Mouse (Mus musculus): Measurements from ENCODE around the gene Cd69. TPM values are rescaled to one million over a fixed set of nuclear protein-coding genes. Genes with fewer than 3 reads are reported as not detected.

Cd69 gene
- polyA plus RNA-seq, 1 experiment, result 0.78 TPM

DNA sequence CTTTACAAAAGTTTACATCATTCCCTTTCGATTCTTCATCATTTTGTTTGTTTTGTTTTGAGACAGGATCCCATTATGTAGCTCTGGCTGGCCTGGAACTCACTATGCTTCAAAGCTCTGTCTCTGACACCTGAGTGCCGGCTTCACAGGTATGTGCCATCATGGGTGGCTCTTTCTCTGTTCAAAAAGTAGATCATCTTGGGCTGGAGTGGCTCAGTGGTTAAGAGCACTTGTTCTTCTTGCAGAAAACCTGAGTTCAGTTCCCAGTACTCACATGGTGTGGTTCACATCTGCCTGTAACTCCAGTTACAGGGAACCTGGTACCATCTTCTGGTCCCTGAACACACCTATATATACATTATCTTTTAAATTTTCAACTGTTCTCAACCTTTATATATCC, 50.2 kb downstream of the Cd69 start:
- no peak for DNase-seq
- WGBS, result 90% methylated on average over 2 of the region's 2 CpGs
- Histone ChIP-seq H3K27me3 (replicated peaks; ENCODE audit: control insufficient read depth, insufficient read depth, low read length) (no peaks in the 10 kb centered on the region), H3K4me3 (ENCODE audit: insufficient read depth, low read depth, low read length) (no peak overlapping the region), H3K36me3 (ENCODE audit: control insufficient read depth, insufficient read depth, low read length) (no peaks in the 10 kb centered on the region; the same call in 1 of the 2 replicates), H3K27ac (ENCODE audit: insufficient read depth, low read depth, low read length) (no peak overlapping the region), H3K4me1 (ENCODE audit: control insufficient read depth, insufficient read depth, low read length) (peaks cover 23% of the 10 kb centered on the region)
- TF ChIP-seq CTCF (conservative IDR thresholded peaks at IDR 0.05; ENCODE audit: insufficient read depth, insufficient read length, low read depth, low read length), result no peak
- no peak for TF ChIP-seq POLR2A (IDR thresholded peaks at IDR 0.05; ENCODE audit: low read depth, low read length)

DNA sequence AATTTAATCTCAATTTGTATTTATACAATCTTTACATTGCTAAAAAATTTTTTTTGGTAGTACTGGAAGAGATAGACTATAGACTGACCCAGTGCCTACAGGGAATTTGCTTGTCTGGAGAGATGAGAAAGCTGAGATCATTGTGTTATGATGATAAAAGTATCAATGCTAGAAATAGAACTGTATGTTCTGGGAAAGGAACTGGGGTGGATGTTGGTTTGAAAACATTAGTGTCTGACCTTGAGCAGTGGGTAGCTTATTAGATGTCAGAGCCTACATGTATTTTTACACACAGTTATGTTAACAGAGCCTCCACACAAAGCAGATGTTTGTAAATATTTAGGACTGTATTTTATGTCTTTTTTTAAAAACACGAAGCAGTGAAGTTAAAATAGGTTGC, 51.1 kb downstream of the Cd69 start:
- no peaks in the 10 kb centered on the region for H3K27me3 ChIP-seq (replicated peaks; ENCODE audit: control insufficient read depth, insufficient read depth, low read length)
- TF ChIP-seq CTCF (conservative IDR thresholded peaks at IDR 0.05; ENCODE audit: insufficient read depth, insufficient read length, low read depth, low read length) (no peak), POLR2A (IDR thresholded peaks at IDR 0.05; ENCODE audit: low read depth, low read length) (no peak)
- no peak overlapping the region for H3K4me3 ChIP-seq (ENCODE audit: insufficient read depth, low read depth, low read length)
- 69% methylated on average over 1 of the region's 1 CpGs for WGBS
- peaks cover 15% of the 10 kb centered on the region for H3K4me1 ChIP-seq (ENCODE audit: control insufficient read depth, insufficient read depth, low read length)
- H3K27ac ChIP-seq (ENCODE audit: insufficient read depth, low read depth, low read length), result no peak overlapping the region
- DNase-seq, result no peak
- no peaks in the 10 kb centered on the region; the same call in 1 of the 2 replicates for H3K36me3 ChIP-seq (ENCODE audit: control insufficient read depth, insufficient read depth, low read length)

DNA sequence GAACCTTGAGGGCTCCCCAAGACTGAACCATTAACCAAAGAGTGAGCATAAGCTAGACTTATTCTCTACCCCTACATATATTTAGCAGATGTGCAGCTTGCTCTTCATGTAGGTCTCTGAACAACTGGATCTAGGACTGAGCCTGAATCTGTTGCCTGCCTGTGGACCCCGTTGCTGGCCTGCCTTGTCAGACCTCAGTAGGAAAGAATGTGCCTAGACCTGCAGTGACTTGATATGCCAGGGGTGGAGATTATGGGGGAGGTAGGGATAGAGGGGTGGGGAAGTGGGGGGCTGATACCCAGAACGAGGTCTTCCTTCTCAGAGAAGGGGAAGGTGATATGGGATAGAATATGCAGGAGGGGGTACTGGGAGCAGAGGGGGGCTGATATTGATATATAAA, 51.6 kb downstream of the Cd69 start:
- no peaks in the 10 kb centered on the region for H3K27me3 ChIP-seq (replicated peaks; ENCODE audit: control insufficient read depth, insufficient read depth, low read length)
- DNase-seq, result no peak
- H3K4me3 ChIP-seq (ENCODE audit: insufficient read depth, low read depth, low read length), result no peak overlapping the region
- TF ChIP-seq CTCF (conservative IDR thresholded peaks at IDR 0.05; ENCODE audit: insufficient read depth, insufficient read length, low read depth, low read length) (no peak), POLR2A (IDR thresholded peaks at IDR 0.05; ENCODE audit: low read depth, low read length) (no peak)
- H3K27ac ChIP-seq (ENCODE audit: insufficient read depth, low read depth, low read length), result no peak overlapping the region
- peaks cover 12% of the 10 kb centered on the region for H3K4me1 ChIP-seq (ENCODE audit: control insufficient read depth, insufficient read depth, low read length)
- no peaks in the 10 kb centered on the region; the same call in 1 of the 2 replicates for H3K36me3 ChIP-seq (ENCODE audit: control insufficient read depth, insufficient read depth, low read length)
- 72% methylated on average over 2 of the region's 2 CpGs for WGBS

DNA sequence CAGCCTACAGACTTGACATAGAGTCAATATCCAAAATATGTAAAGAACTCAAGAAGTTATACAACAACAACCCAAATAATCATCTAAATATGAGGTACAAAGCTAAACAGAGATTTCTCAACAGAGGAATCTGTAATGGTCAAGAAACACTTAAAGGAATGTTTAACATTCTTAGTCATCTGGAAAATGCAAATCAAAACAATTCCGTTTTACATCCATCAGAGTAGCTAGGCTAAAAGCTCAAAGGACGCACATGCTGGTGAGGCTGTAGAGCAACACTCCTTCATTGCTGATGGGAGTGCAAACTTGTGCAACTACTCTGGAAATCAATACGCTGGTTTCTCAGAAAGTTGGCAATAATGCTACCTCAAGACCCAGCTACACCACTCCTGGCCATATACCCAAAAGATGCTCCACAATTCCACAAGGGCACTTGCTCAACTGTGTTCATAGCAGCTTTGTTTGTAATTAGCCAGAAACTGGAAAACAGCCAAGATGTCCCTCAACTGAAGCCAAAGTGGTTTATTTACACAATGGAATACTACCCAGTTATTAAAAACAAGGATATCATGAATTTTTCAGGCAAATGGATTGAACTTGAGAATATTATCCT, 52.9 kb downstream of the Cd69 start:
- H3K36me3 ChIP-seq (ENCODE audit: control insufficient read depth, insufficient read depth, low read length), result no peaks in the 10 kb centered on the region; the same call in 1 of the 2 replicates
- DNase-seq, result peak; percentile 80
- TF ChIP-seq POLR2A (IDR thresholded peaks at IDR 0.05; ENCODE audit: low read depth, low read length) (no peak), CTCF (conservative IDR thresholded peaks at IDR 0.05; ENCODE audit: insufficient read depth, insufficient read length, low read depth, low read length) (no peak)
- no peaks in the 10 kb centered on the region for H3K27me3 ChIP-seq (replicated peaks; ENCODE audit: control insufficient read depth, insufficient read depth, low read length)
- peaks cover 12% of the 10 kb centered on the region for H3K4me1 ChIP-seq (ENCODE audit: control insufficient read depth, insufficient read depth, low read length)
- WGBS, result 63% methylated on average over 3 of the region's 3 CpGs
- no peak overlapping the region for H3K4me3 ChIP-seq (ENCODE audit: insufficient read depth, low read depth, low read length)
- 0 out of 2 replicates have a peak overlapping the region, but pooled peaks have one; percentile 18 for H3K27ac ChIP-seq (ENCODE audit: insufficient read depth, low read depth, low read length)

DNA sequence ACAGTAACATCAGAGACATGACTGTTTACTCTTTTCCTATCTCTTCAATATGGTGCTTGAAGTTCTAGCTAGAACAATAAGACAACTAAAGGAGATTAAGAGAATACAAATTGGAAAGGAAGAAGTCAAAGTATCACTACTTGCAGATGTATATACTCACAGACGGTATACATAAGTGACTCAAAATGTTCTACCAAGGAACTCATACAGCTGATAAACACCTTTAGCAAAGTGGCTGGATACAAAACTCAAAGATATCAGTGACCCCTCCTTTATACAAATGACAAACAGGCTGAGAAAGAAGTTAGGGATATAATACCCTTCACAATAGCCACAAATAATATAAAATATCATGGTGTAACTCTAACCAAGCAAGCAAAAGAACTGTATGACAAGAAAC, 54.2 kb downstream of the Cd69 start:
- 98% methylated on average over 1 of the region's 1 CpGs for WGBS
- no peaks in the 10 kb centered on the region for H3K27me3 ChIP-seq (replicated peaks; ENCODE audit: control insufficient read depth, insufficient read depth, low read length)
- TF ChIP-seq POLR2A (IDR thresholded peaks at IDR 0.05; ENCODE audit: low read depth, low read length) (no peak), CTCF (conservative IDR thresholded peaks at IDR 0.05; ENCODE audit: insufficient read depth, insufficient read length, low read depth, low read length) (no peak)
- H3K27ac ChIP-seq (ENCODE audit: insufficient read depth, low read depth, low read length), result no peak overlapping the region
- DNase-seq, result no peak
- H3K4me3 ChIP-seq (ENCODE audit: insufficient read depth, low read depth, low read length), result no peak overlapping the region
- peaks cover 15% of the 10 kb centered on the region for H3K4me1 ChIP-seq (ENCODE audit: control insufficient read depth, insufficient read depth, low read length)
- H3K36me3 ChIP-seq (ENCODE audit: control insufficient read depth, insufficient read depth, low read length), result no peaks in the 10 kb centered on the region

DNA sequence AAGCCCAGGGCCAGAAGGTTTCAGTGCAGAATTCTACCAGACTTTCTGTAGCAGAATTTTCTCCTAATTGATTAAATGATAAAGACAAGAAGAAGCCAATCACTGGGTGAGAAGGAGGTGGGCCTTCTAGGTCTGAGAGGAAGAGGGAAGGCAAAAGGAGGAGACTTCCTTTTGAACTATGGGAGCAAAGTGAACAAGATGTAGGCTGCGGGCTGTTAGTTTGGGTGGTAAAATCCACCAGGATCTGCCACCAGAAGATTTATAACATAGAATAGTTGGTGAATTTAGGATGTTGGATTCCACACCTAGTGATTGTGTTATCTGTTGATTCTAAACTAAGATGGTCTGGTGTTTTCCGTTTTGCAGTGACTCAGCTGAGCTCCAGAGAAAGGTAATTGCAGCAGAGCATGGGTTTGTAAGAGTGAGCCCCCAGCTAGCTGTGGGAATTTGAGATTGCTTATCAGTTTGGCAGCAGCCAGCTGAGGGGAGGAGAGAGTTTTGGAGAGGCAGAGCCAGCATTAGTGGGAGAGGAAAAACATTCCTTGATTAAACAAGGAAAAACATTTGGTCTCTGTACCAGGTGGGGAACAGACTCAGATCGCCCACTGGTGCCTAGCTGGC, 55.2 kb downstream of the Cd69 start:
- peaks cover 21% of the 10 kb centered on the region for H3K4me1 ChIP-seq (ENCODE audit: control insufficient read depth, insufficient read depth, low read length)
- no peak for DNase-seq
- no peaks in the 10 kb centered on the region for H3K27me3 ChIP-seq (replicated peaks; ENCODE audit: control insufficient read depth, insufficient read depth, low read length)
- TF ChIP-seq POLR2A (IDR thresholded peaks at IDR 0.05; ENCODE audit: low read depth, low read length) (no peak), CTCF (conservative IDR thresholded peaks at IDR 0.05; ENCODE audit: insufficient read depth, insufficient read length, low read depth, low read length) (no peak)
- H3K4me3 ChIP-seq (ENCODE audit: insufficient read depth, low read depth, low read length), result no peak overlapping the region
- no peaks in the 10 kb centered on the region for H3K36me3 ChIP-seq (ENCODE audit: control insufficient read depth, insufficient read depth, low read length)
- 70% methylated on average over 3 of the region's 3 CpGs for WGBS
- peak overlapping the region; percentile 47 for H3K27ac ChIP-seq (ENCODE audit: insufficient read depth, low read depth, low read length)

DNA sequence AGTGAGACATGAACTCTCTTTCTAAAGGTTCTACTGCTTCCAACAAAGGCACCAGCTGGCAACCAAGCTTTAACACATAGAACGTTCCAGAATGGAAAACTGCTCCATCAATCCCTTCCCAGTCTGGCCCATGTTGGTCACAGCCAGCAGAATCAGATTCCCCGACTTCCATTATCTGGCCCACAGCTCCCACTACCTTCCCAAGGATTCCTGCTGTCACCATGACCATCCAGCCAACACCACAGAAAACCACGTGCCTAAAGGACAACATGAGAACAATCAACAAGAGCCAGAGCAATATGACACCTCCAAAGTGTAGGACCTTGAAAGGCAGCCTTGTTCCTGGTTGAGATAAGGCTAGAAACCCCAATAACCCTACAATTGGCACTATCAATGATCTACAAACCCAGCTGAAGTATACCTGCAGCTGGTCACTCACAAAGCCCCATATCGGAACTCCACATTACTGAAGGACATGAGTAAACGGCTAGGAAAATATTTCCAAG, 57.0 kb downstream of the Cd69 start:
- WGBS, result 91% methylated on average over 5 of the region's 5 CpGs
- TF ChIP-seq CTCF (conservative IDR thresholded peaks at IDR 0.05; ENCODE audit: insufficient read depth, insufficient read length, low read depth, low read length) (no peak), POLR2A (IDR thresholded peaks at IDR 0.05; ENCODE audit: low read depth, low read length) (no peak)
- H3K27me3 ChIP-seq (replicated peaks; ENCODE audit: control insufficient read depth, insufficient read depth, low read length), result no peaks in the 10 kb centered on the region
- H3K27ac ChIP-seq (ENCODE audit: insufficient read depth, low read depth, low read length), result no peak overlapping the region
- DNase-seq, result no peak
- H3K36me3 ChIP-seq (ENCODE audit: control insufficient read depth, insufficient read depth, low read length), result no peaks in the 10 kb centered on the region
- H3K4me3 ChIP-seq (ENCODE audit: insufficient read depth, low read depth, low read length), result no peak overlapping the region
- peaks cover 25% of the 10 kb centered on the region for H3K4me1 ChIP-seq (ENCODE audit: control insufficient read depth, insufficient read depth, low read length)

Other genes with a start within 250 kb of the Cd69 start
- 0.16 and 0.65 TPM in 2 replicates for gene Klrb1f, start 229.5 kb downstream of the Cd69 start, polyA plus RNA-seq (2012; rRNA removed)
- gene Clec2e, start 174.5 kb downstream of the Cd69 start, polyA plus RNA-seq (2012; rRNA removed), result 0.05 TPM in 1 of 2 replicates, not detected in the other
- 42.9 and 67.0 TPM in 2 replicates for gene Clec2d, start 94.8 kb downstream of the Cd69 start, polyA plus RNA-seq (2012; rRNA removed)
- 0.09 and 0.12 TPM in 2 replicates for gene 4922502D21Rik, start 56.4 kb upstream of the Cd69 start, polyA plus RNA-seq (2012; rRNA removed)
- gene Clec12a, start 67.3 kb upstream of the Cd69 start, polyA plus RNA-seq (2012; rRNA removed), result 0.34 and 0.63 TPM in 2 replicates
- 0.06 and 0.12 TPM in 2 replicates for gene Clec12b, start 110.4 kb upstream of the Cd69 start, polyA plus RNA-seq (2012; rRNA removed)
- gene Clec1b, start 121.9 kb upstream of the Cd69 start, polyA plus RNA-seq (2012; rRNA removed), result 0.24 and 0.41 TPM in 2 replicates
- gene Clec9a, start 133.4 kb upstream of the Cd69 start, polyA plus RNA-seq (2012; rRNA removed), result 0.42 and 0.86 TPM in 2 replicates
- gene Clec1a, start 176.6 kb upstream of the Cd69 start, polyA plus RNA-seq (2012; rRNA removed), result 2.6 and 2.8 TPM in 2 replicates
- gene Olr1, start 231.7 kb upstream of the Cd69 start, polyA plus RNA-seq (2012; rRNA removed), result 0.03 and 0.17 TPM in 2 replicates
- 124 and 212 TPM in 2 replicates for gene Tmem52b, start 237.1 kb upstream of the Cd69 start, polyA plus RNA-seq (2012; rRNA removed)